Mouse (Mus musculus): ENCODE data around the gene Bcl2.

- no peak for TF ChIP-seq CTCF (IDR thresholded peaks at IDR 0.05; ENCODE audit: borderline replicate concordance, insufficient read depth, low read length)
- TF ChIP-seq POLR2A (IDR thresholded peaks at IDR 0.05; ENCODE audit: low read depth, low read length): no peak
These were observed 149.6 kb downstream of the Bcl2 start for GRCm38 (mm10) chr1:106564436-106564835.
